Mouse (Mus musculus) kidney, embryonic 15.5 days (tissue): Measurements from ENCODE around the gene Nt5c2. TPM values are rescaled to one million over a fixed set of nuclear protein-coding genes. Genes with fewer than 3 reads are reported as not detected.
A peak's percentile ranks its signal among the peaks of the same experiment; 100 is the strongest.
"Not testable (repeated sequence)": the region's sequence is repeated elsewhere in the genome, so short reads cannot be mapped to it uniquely, and the experiment has no call there.

Experiments used
- ATAC-seq: fragments of 200-750 bp; cut with Nextera tagmentation; replicated peaks from 2 replicates; pipeline ENCODE4 v1.8.0; 2017; ENCODE audit warnings: moderate TSS enrichment; ENCODE audit not compliant: low FRiP score
- H3K27ac ChIP-seq: fragments of 300-500 bp; sonication (generic); 2 replicates; pipeline ENCODE4 v1.5.1; 2015; ENCODE audit warnings: mild to moderate bottlenecking, inconsistent platforms
- H3K27me3 ChIP-seq: fragments of 300-500 bp; sonication (generic); 2 replicates; pipeline ENCODE4 v1.6.1; 2015; ENCODE audit warnings: inconsistent platforms
- H3K36me3 ChIP-seq: fragments of 300-500 bp; sonication (generic); 2 replicates; pipeline ENCODE4 v1.6.1; 2015; ENCODE audit warnings: inconsistent platforms
- H3K4me1 ChIP-seq: fragments of 300-500 bp; sonication (generic); 2 replicates; pipeline ENCODE4 v1.6.1; 2015; ENCODE audit warnings: inconsistent platforms
- H3K4me2 ChIP-seq: fragments of 300-500 bp; sonication (generic); 2 replicates; pipeline ENCODE4 v1.6.1; 2015; ENCODE audit warnings: moderate library complexity, mild to moderate bottlenecking, inconsistent platforms
- H3K4me3 ChIP-seq: fragments of 300-500 bp; sonication (generic); replicated peaks from 2 replicates; pipeline ENCODE4 v1.5.1; 2015; ENCODE audit warnings: mild to moderate bottlenecking, inconsistent platforms
- H3K9ac ChIP-seq: fragments of 300-500 bp; sonication (generic); 2 replicates; pipeline ENCODE4 v1.6.1; 2015; ENCODE audit warnings: mild to moderate bottlenecking, inconsistent platforms
- H3K9me3 ChIP-seq: fragments of 300-500 bp; sonication (generic); replicated peaks from 2 replicates; pipeline ENCODE4 v1.6.1; 2016; ENCODE audit warnings: inconsistent platforms
- WGBS: fragments of 180-500 bp; shearing (Covaris S2); methylation state at CpG from one replicate; pipeline ENCODE4 v1.1.7; 2015; ENCODE audit warnings: mixed read lengths; 5-methylcytosine and 5-hydroxymethylcytosine counted together
- polyA plus RNA-seq: library from polyadenylated mRNA; unstranded; fragments of >200 nt; fragmentation: Nextera tagmentation; extraction: Ambion mirVana; gene quantifications from 2 replicates; pipeline ENCODE4 v1.2.1, GENCODE M21; 2015

Nt5c2 gene
- polyA plus RNA-seq, 1 experiment from 2014 or later: 79.6 TPM

GRCm38 (mm10) chr19:47015396-47015795, 443 bp upstream of the Nt5c2 start:
- no peaks in the 10 kb centered on the region for H3K36me3 ChIP-seq
- H3K4me2 ChIP-seq: peak overlapping the region; percentile 92
- no peak overlapping the region for H3K9ac ChIP-seq
- ATAC-seq: peak; percentile 36; the same call in 1 of the 2 replicates
- peaks cover 25% of the 10 kb centered on the region for H3K4me1 ChIP-seq
- H3K9me3 ChIP-seq: no peaks in the 10 kb centered on the region
- peak overlapping the region; percentile 51 for H3K4me3 ChIP-seq
- under 1% methylated on average over 37 of the region's 37 CpGs for WGBS
- no peak overlapping the region for H3K27ac ChIP-seq
- peaks cover 84% of the 10 kb centered on the region for H3K27me3 ChIP-seq

GRCm38 (mm10) chr19:47014159-47014446, 850 bp downstream of the Nt5c2 start:
- Histone ChIP-seq H3K9ac (no peak overlapping the region), H3K36me3 (no peaks in the 10 kb centered on the region), H3K9me3 (no peaks in the 10 kb centered on the region), H3K4me1 (peaks cover 25% of the 10 kb centered on the region), H3K4me3 (peak overlapping the region; percentile 51), H3K27me3 (peaks cover 85% of the 10 kb centered on the region), H3K27ac (no peak overlapping the region), H3K4me2 (peak overlapping the region; percentile 92)
- WGBS: 2% methylated on average over 11 of the region's 11 CpGs
- no peak for ATAC-seq

DNA sequence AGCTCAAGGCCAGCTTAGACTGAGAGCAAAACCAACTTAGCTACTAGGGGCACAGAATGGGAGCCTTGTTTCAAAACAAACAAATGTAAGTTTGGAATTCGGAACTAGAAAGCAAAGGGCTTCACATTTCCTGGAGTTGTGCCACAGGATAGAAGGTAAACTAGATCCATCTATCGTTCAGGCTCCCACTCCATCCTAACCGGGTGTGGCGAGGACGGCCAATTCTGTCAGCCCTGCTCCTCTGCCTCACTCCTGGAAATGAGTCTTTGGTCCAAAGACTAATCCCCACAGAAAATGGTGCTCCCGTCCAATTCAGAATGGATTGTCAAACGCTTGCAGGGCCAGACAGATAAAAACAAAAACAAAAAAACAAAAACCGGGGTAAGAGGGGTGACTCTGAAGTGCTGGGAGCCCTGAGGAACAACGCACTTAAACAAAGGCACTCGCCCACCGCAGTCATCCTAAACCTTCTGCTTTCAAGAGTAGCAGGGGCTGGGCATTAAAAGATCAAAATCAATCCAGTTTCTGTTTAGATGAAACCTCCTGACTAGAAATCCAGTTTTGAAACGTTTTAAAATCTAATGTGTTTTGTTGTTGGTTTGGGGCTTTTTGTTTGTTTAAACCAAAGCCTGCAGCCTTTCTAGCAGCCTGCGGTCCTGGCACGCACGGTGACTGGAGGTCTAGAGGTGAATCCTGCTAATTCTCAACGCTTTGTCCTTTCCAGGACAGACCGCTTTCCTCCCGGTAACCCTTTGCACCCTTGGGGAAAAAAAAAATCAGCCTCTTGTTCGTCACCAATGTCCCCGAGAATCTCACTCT, 1.4 kb downstream of the Nt5c2 start:
- 11% methylated on average over 20 of the region's 20 CpGs for WGBS
- Histone ChIP-seq H3K9me3 (no peaks in the 10 kb centered on the region), H3K9ac (no peak overlapping the region), H3K27ac (no peak overlapping the region), H3K36me3 (no peaks in the 10 kb centered on the region), H3K4me2 (peak overlapping the region; percentile 92), H3K27me3 (peaks cover 80% of the 10 kb centered on the region), H3K4me1 (peaks cover 25% of the 10 kb centered on the region), H3K4me3 (peak overlapping the region; percentile 51)
- ATAC-seq: no peak

GRCm38 (mm10) chr19:47012521-47013130, 2.3 kb downstream of the Nt5c2 start:
- Histone ChIP-seq H3K27me3 (peaks cover 73% of the 10 kb centered on the region), H3K9me3 (no peaks in the 10 kb centered on the region), H3K9ac (no peak overlapping the region), H3K4me2 (no peak overlapping the region), H3K4me3 (no peak overlapping the region), H3K36me3 (no peaks in the 10 kb centered on the region), H3K4me1 (peaks cover 25% of the 10 kb centered on the region), H3K27ac (no peak overlapping the region)
- 91% methylated on average over 15 of the region's 15 CpGs for WGBS
- ATAC-seq: no peak

- Histone ChIP-seq H3K27ac (no peak overlapping the region), H3K4me3 (no peak overlapping the region), H3K9ac (no peak overlapping the region), H3K27me3 (peaks cover 50% of the 10 kb centered on the region), H3K9me3 (no peaks in the 10 kb centered on the region), H3K36me3 (no peaks in the 10 kb centered on the region), H3K4me2 (no peak overlapping the region), H3K4me1 (peaks cover 12% of the 10 kb centered on the region)
- ATAC-seq: no peak
- 87% methylated on average over 5 of the region's 5 CpGs for WGBS
Measured at GRCm38 (mm10) chr19:47009943-47010342, 5.0 kb downstream of the Nt5c2 start.

- Histone ChIP-seq H3K4me3 (no peak overlapping the region), H3K27me3 (peaks cover 45% of the 10 kb centered on the region), H3K9ac (no peak overlapping the region), H3K27ac (no peak overlapping the region), H3K4me1 (peaks cover 6% of the 10 kb centered on the region), H3K9me3 (no peaks in the 10 kb centered on the region), H3K36me3 (no peaks in the 10 kb centered on the region), H3K4me2 (no peak overlapping the region)
- 86% methylated on average over 7 of the region's 7 CpGs for WGBS
- no peak for ATAC-seq
Measured at GRCm38 (mm10) chr19:47009420-47009819, 5.5 kb downstream of the Nt5c2 start.

DNA sequence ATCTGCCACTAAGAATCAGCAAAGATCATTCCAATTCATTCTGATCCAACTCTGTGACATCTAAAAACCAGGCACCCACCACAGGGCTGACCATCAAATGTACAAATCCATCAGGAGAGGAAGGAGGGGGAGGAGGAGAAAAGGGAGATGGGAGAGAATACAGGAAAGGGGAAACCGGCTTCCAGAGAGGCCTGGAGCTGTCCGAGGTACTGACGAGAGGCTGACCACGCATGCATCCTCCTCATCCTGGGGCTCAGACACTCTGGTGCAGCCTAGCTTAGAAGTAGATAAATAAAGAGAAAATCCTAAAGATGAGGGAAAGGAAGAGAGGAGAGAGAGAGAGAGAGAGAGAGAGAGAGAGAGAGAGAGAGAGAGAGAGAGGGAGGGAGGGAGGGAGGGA, 8.6 kb downstream of the Nt5c2 start:
- no peak overlapping the region for H3K27ac ChIP-seq
- WGBS: 2% methylated on average over 4 of the region's 4 CpGs
- no peak overlapping the region for H3K4me3 ChIP-seq
- H3K4me1 ChIP-seq: no peaks in the 10 kb centered on the region
- no peaks in the 10 kb centered on the region for H3K9me3 ChIP-seq
- H3K36me3 ChIP-seq: no peaks in the 10 kb centered on the region
- H3K27me3 ChIP-seq: peaks cover 14% of the 10 kb centered on the region
- H3K4me2 ChIP-seq: no peak overlapping the region
- no peak overlapping the region for H3K9ac ChIP-seq
- ATAC-seq: no peak

GRCm38 (mm10) chr19:47005873-47006272, 9.1 kb downstream of the Nt5c2 start:
- Histone ChIP-seq H3K9me3 (no peaks in the 10 kb centered on the region), H3K9ac (no peak overlapping the region), H3K36me3 (no peaks in the 10 kb centered on the region), H3K4me1 (no peaks in the 10 kb centered on the region), H3K27me3 (peaks cover 9% of the 10 kb centered on the region), H3K27ac (no peak overlapping the region), H3K4me2 (no peak overlapping the region), H3K4me3 (no peak overlapping the region)
- ATAC-seq: no peak
- WGBS: 66% methylated on average over 5 of the region's 5 CpGs

DNA sequence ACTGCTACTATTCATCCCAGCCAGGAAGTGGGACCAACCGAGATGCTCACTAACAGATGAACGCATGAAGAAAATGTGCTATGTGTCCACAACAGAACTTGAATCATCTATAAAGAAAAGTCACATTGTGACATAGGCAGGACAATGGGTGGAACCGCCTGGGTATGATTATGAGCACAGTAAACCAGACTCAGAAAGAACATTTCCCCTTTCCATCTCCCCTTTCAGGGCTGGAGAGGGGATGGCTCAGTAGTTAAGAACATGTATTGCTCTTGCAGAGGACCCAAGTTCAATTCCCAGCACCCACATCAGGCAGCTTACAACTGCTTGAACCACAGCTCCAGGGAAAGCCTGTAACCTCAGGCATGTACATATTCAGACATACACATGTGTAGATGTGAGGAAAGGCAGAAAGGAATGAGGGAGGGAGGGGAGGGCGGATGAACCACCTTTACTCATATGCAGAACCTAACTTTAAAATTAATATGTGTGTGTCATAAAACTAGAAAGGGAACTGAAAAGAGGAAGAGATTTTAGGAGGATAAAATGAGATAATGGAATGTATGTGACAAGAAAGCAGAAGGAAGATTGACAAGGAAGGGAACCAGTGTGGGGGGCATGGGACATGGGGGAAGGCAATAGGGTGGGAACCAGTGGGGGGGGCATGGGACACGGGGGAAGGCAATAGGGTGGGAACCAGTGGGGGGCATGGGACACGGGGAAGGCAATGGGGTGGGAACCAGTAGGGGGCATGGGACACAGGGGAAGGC, 11.0 kb downstream of the Nt5c2 start:
- Histone ChIP-seq H3K36me3 (no peaks in the 10 kb centered on the region), H3K9ac (no peak overlapping the region), H3K9me3 (no peaks in the 10 kb centered on the region), H3K4me3 (no peak overlapping the region), H3K27ac (no peak overlapping the region), H3K4me2 (no peak overlapping the region), H3K4me1 (no peaks in the 10 kb centered on the region), H3K27me3 (peaks cover 3% of the 10 kb centered on the region; the same call in 1 of the 2 replicates)
- 80% methylated on average over 6 of the region's 6 CpGs for WGBS
- ATAC-seq: no peak

GRCm38 (mm10) chr19:47000357-47000756, 14.6 kb downstream of the Nt5c2 start:
- not testable (repeated sequence) for H3K4me3 ChIP-seq, ATAC-seq, H3K27ac ChIP-seq, H3K36me3 ChIP-seq, H3K9me3 ChIP-seq, H3K9ac ChIP-seq, H3K27me3 ChIP-seq, H3K4me2 ChIP-seq, H3K4me1 ChIP-seq
- WGBS: 67% methylated on average over 2 of the region's 3 CpGs

DNA sequence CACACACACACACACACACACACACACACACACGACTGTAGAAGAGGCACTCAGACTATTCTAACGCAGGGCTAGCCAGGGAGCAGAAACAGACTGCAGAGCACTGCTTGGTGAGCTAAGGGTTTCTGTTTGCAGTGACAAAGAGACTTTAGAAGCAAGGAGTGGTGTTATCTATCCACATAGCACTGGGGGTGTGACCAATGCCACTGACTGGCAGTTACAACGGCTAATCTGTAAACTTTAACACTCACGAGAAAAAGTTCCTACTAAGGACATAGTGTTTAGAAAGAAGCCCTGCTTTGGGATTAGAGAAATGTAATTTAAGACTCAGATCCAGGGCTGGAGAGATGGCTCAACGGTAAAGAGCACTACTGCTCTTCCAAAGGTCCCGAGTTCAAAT, 15.2 kb downstream of the Nt5c2 start:
- Histone ChIP-seq H3K4me1 (no peaks in the 10 kb centered on the region), H3K27me3 (no peaks in the 10 kb centered on the region), H3K4me2 (no peak overlapping the region), H3K27ac (no peak overlapping the region), H3K9ac (no peak overlapping the region), H3K4me3 (no peak overlapping the region), H3K36me3 (no peaks in the 10 kb centered on the region), H3K9me3 (no peaks in the 10 kb centered on the region)
- 84% methylated on average over 6 of the region's 6 CpGs for WGBS
- ATAC-seq: no peak

DNA sequence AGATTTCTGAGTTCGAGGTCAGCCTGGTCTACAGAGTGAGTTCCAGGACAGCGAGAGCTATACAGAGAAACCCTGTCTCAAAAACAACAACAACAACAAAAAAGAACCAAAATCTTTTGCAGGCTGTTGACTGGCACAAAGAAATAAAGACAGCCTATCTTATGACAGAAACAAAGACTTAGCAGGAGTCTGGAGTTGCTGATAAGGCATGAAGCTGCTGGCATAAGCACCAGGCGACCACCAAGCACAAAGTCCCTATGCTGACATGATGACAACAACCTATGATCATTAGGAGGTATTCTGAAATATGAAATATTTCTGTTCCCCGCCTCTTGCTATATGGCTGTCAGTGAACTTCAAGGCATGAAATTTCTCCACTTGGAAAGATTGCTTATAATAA, 16.0 kb downstream of the Nt5c2 start:
- WGBS: 82% methylated on average over 4 of the region's 4 CpGs
- no peak for ATAC-seq
- H3K4me3 ChIP-seq: no peak overlapping the region
- no peaks in the 10 kb centered on the region for H3K4me1 ChIP-seq
- H3K9ac ChIP-seq: no peak overlapping the region
- H3K36me3 ChIP-seq: no peaks in the 10 kb centered on the region
- no peaks in the 10 kb centered on the region for H3K9me3 ChIP-seq
- H3K27ac ChIP-seq: no peak overlapping the region
- H3K4me2 ChIP-seq: no peak overlapping the region
- no peaks in the 10 kb centered on the region for H3K27me3 ChIP-seq
